Mouse (Mus musculus): ENCODE results near the gene Gm11213. TPM values are rescaled to one million over a fixed set of nuclear protein-coding genes. Genes with fewer than 3 reads are reported as not detected.

Gm11213 gene
- not detected in 2 replicates for polyA plus RNA-seq (2015; fragmentation: Nextera tagmentation; extraction: Ambion mirVana)

- no peaks in the 10 kb centered on the region for H3K36me3 ChIP-seq
- 70% methylated on average over 3 of the region's 3 CpGs for WGBS
- H3K9ac ChIP-seq (replicated peaks), result no peak within 1 kb of the TSS
- H3K4me1 ChIP-seq, result no peaks in the 10 kb centered on the region
- H3K4me3 ChIP-seq (replicated peaks), result no peak within 1 kb of the TSS
- no peaks in the 10 kb centered on the region for H3K27me3 ChIP-seq (replicated peaks)
- no peak within 1 kb of the TSS for H3K27ac ChIP-seq (replicated peaks)
- H3K9me3 ChIP-seq (replicated peaks), result no peaks in the 10 kb centered on the region
- no peak for ATAC-seq (ENCODE audit: low FRiP score)
- H3K4me2 ChIP-seq, result no peak within 1 kb of the TSS
Measured at GRCm38 (mm10) chr4:63604945-63605344, at the start of gene Gm11213. Gene Gm11213 (minus strand): TSS chr4:63605261.

GRCm38 (mm10) chr4:63654381-63654780 lies 49.3 kb upstream of the Gm11213 start:
- WGBS, result 83% methylated on average over 1 of the region's 1 CpGs
- Histone ChIP-seq H3K9ac (replicated peaks) (no peak overlapping the region), H3K27me3 (replicated peaks) (no peaks in the 10 kb centered on the region), H3K4me3 (replicated peaks) (no peak overlapping the region), H3K9me3 (replicated peaks) (no peaks in the 10 kb centered on the region), H3K4me1 (no peaks in the 10 kb centered on the region), H3K36me3 (no peaks in the 10 kb centered on the region), H3K27ac (replicated peaks) (no peak overlapping the region), H3K4me2 (no peak overlapping the region)
- ATAC-seq (ENCODE audit: low FRiP score), result no peak

- Histone ChIP-seq H3K4me3 (replicated peaks) (no peak overlapping the region), H3K9ac (replicated peaks) (no peak overlapping the region), H3K36me3 (no peaks in the 10 kb centered on the region), H3K4me1 (no peaks in the 10 kb centered on the region), H3K27me3 (replicated peaks) (no peaks in the 10 kb centered on the region), H3K4me2 (no peak overlapping the region), H3K27ac (replicated peaks) (no peak overlapping the region), H3K9me3 (replicated peaks) (no peaks in the 10 kb centered on the region)
- ATAC-seq (ENCODE audit: low FRiP score), result no peak
Measured at GRCm38 (mm10) chr4:63643956-63644726, 39.1 kb upstream of the Gm11213 start.

GRCm38 (mm10) chr4:63639842-63640241 lies 34.8 kb upstream of the Gm11213 start:
- Histone ChIP-seq H3K27ac (replicated peaks) (no peak overlapping the region), H3K4me2 (no peak overlapping the region), H3K9ac (replicated peaks) (no peak overlapping the region), H3K27me3 (replicated peaks) (no peaks in the 10 kb centered on the region), H3K4me1 (no peaks in the 10 kb centered on the region), H3K4me3 (replicated peaks) (no peak overlapping the region), H3K9me3 (replicated peaks) (no peaks in the 10 kb centered on the region), H3K36me3 (no peaks in the 10 kb centered on the region)
- 82% methylated on average over 2 of the region's 2 CpGs for WGBS
- ATAC-seq (ENCODE audit: low FRiP score), result no peak

GRCm38 (mm10) chr4:63638603-63639002 lies 33.5 kb upstream of the Gm11213 start:
- Histone ChIP-seq H3K9me3 (replicated peaks) (no peaks in the 10 kb centered on the region), H3K9ac (replicated peaks) (no peak overlapping the region), H3K4me2 (no peak overlapping the region), H3K4me3 (replicated peaks) (no peak overlapping the region), H3K27me3 (replicated peaks) (no peaks in the 10 kb centered on the region), H3K4me1 (no peaks in the 10 kb centered on the region), H3K36me3 (no peaks in the 10 kb centered on the region), H3K27ac (replicated peaks) (no peak overlapping the region)
- no peak for ATAC-seq (ENCODE audit: low FRiP score)
- WGBS, result 48% methylated on average over 1 of the region's 1 CpGs

GRCm38 (mm10) chr4:63633181-63633580 lies 28.1 kb upstream of the Gm11213 start:
- Histone ChIP-seq H3K27me3 (replicated peaks) (no peaks in the 10 kb centered on the region), H3K9ac (replicated peaks) (no peak overlapping the region), H3K36me3 (no peaks in the 10 kb centered on the region), H3K9me3 (replicated peaks) (no peaks in the 10 kb centered on the region), H3K4me3 (replicated peaks) (no peak overlapping the region), H3K4me2 (no peak overlapping the region), H3K4me1 (no peaks in the 10 kb centered on the region), H3K27ac (replicated peaks) (no peak overlapping the region)
- ATAC-seq (ENCODE audit: low FRiP score), result no peak
- WGBS, result 91% methylated on average over 2 of the region's 2 CpGs

- no peak overlapping the region for H3K4me3 ChIP-seq (replicated peaks)
- no peaks in the 10 kb centered on the region for H3K9me3 ChIP-seq (replicated peaks)
- no peaks in the 10 kb centered on the region for H3K27me3 ChIP-seq (replicated peaks)
- H3K27ac ChIP-seq (replicated peaks), result no peak overlapping the region
- WGBS, result 87% methylated on average over 8 of the region's 8 CpGs
- H3K4me2 ChIP-seq, result no peak overlapping the region
- no peaks in the 10 kb centered on the region for H3K36me3 ChIP-seq
- no peak for ATAC-seq (ENCODE audit: low FRiP score)
- no peaks in the 10 kb centered on the region for H3K4me1 ChIP-seq
- no peak overlapping the region for H3K9ac ChIP-seq (replicated peaks)
Measured at GRCm38 (mm10) chr4:63627111-63627510, 22.1 kb upstream of the Gm11213 start.

GRCm38 (mm10) chr4:63625563-63626080 lies 20.6 kb upstream of the Gm11213 start:
- no peaks in the 10 kb centered on the region for H3K27me3 ChIP-seq (replicated peaks)

GRCm38 (mm10) chr4:63622378-63622835 lies 17.3 kb upstream of the Gm11213 start, which contains the start of gene Tex48:
Gene Tex48 (minus strand): TSS chr4:63622428.
- H3K9ac ChIP-seq (replicated peaks), result no peak within 1 kb of the TSS
- no peak within 1 kb of the TSS for H3K4me2 ChIP-seq
- 55% methylated on average over 5 of the region's 5 CpGs for WGBS
- no peak for ATAC-seq (ENCODE audit: low FRiP score)
- H3K27me3 ChIP-seq (replicated peaks), result no peaks in the 10 kb centered on the region
- no peak within 1 kb of the TSS for H3K27ac ChIP-seq (replicated peaks)
- no peaks in the 10 kb centered on the region for H3K36me3 ChIP-seq
- no peaks in the 10 kb centered on the region for H3K9me3 ChIP-seq (replicated peaks)
- no peaks in the 10 kb centered on the region for H3K4me1 ChIP-seq
- H3K4me3 ChIP-seq (replicated peaks), result no peak within 1 kb of the TSS

More at GRCm38 (mm10) chr4:63625563-63626080, 20.6 kb upstream of the Gm11213 start:
- no peak overlapping the region for H3K9ac ChIP-seq (replicated peaks)
- H3K9me3 ChIP-seq (replicated peaks), result no peaks in the 10 kb centered on the region
- no peak overlapping the region for H3K4me2 ChIP-seq
- ATAC-seq (ENCODE audit: low FRiP score), result no peak
- no peak overlapping the region for H3K27ac ChIP-seq (replicated peaks)
- no peaks in the 10 kb centered on the region for H3K4me1 ChIP-seq
- no peaks in the 10 kb centered on the region for H3K36me3 ChIP-seq
- no peak overlapping the region for H3K4me3 ChIP-seq (replicated peaks)
- 79% methylated on average over 3 of the region's 3 CpGs for WGBS

GRCm38 (mm10) chr4:63621861-63622260 lies 16.8 kb upstream of the Gm11213 start:
- WGBS, result 96% methylated on average over 2 of the region's 2 CpGs
- Histone ChIP-seq H3K9ac (replicated peaks) (no peak overlapping the region), H3K4me3 (replicated peaks) (no peak overlapping the region), H3K36me3 (no peaks in the 10 kb centered on the region), H3K27me3 (replicated peaks) (no peaks in the 10 kb centered on the region), H3K27ac (replicated peaks) (no peak overlapping the region), H3K4me1 (no peaks in the 10 kb centered on the region), H3K4me2 (no peak overlapping the region), H3K9me3 (replicated peaks) (no peaks in the 10 kb centered on the region)
- ATAC-seq (ENCODE audit: low FRiP score), result no peak

- no peak overlapping the region for H3K27ac ChIP-seq (replicated peaks)
- no peak for ATAC-seq (ENCODE audit: low FRiP score)
- no peaks in the 10 kb centered on the region for H3K4me1 ChIP-seq
- H3K4me3 ChIP-seq (replicated peaks), result no peak overlapping the region
- H3K36me3 ChIP-seq, result no peaks in the 10 kb centered on the region
- 81% methylated on average over 7 of the region's 7 CpGs for WGBS
- H3K9ac ChIP-seq (replicated peaks), result no peak overlapping the region
- H3K4me2 ChIP-seq, result no peak overlapping the region
- no peaks in the 10 kb centered on the region for H3K27me3 ChIP-seq (replicated peaks)
- H3K9me3 ChIP-seq (replicated peaks), result no peaks in the 10 kb centered on the region
Measured at GRCm38 (mm10) chr4:63608391-63608790, 3.3 kb upstream of the Gm11213 start.

GRCm38 (mm10) chr4:63605968-63606367 lies 907 bp upstream of the Gm11213 start:
- 82% methylated on average over 1 of the region's 1 CpGs for WGBS
- H3K4me3 ChIP-seq (replicated peaks), result no peak overlapping the region
- H3K27ac ChIP-seq (replicated peaks), result no peak overlapping the region
- no peaks in the 10 kb centered on the region for H3K36me3 ChIP-seq
- H3K9ac ChIP-seq (replicated peaks), result no peak overlapping the region
- no peaks in the 10 kb centered on the region for H3K9me3 ChIP-seq (replicated peaks)
- no peak overlapping the region for H3K4me2 ChIP-seq
- ATAC-seq (ENCODE audit: low FRiP score), result no peak
- H3K4me1 ChIP-seq, result no peaks in the 10 kb centered on the region
- no peaks in the 10 kb centered on the region for H3K27me3 ChIP-seq (replicated peaks)
